Mouse (Mus musculus): Measurements from ENCODE around the gene Ubap1.

- TF ChIP-seq CTCF (IDR thresholded peaks at IDR 0.05; ENCODE audit: low read depth, low read length) (no peak), GATA1 (IDR thresholded peaks at IDR 0.05; ENCODE audit: borderline replicate concordance, low read length) (no peak), GATA2 (IDR thresholded peaks at IDR 0.05; ENCODE audit: borderline replicate concordance, low read depth, low read length) (no peak), POLR2AphosphoS5 (IDR thresholded peaks at IDR 0.05; ENCODE audit: insufficient replicate concordance, low read depth, low read length) (no peak), TAL1 (conservative IDR thresholded peaks at IDR 0.05; ENCODE audit: low read depth, low read length) (no peak)
These were observed 42.2 kb downstream of the Ubap1 start for GRCm38 (mm10) chr4:41391015-41391414.
